21 mouse cellular contexts compared by ENCODE assay signal in genomic region chr10:22299324-22299723, GRCm38 (mm10).
DNase-seq lines count a peak whose midpoint lies in the region; ATAC-seq lines count a peak whose summit lies in the region.
"Had no signal": no experiment of that assay in that cellular context is flagged by ENCODE, and none has a peak within 500 bp of the region (broad histone marks: within the 10 kb centered on the region; RNA-seq: fewer than 3 reads in every experiment).

No protein-coding gene starts in this region.

- peak; percentile 78 for DNase-seq in 416B (ENCODE audit: low read depth)
- DNase-seq in naive thymus-derived CD4-positive, alpha-beta T cell, adult 2 months (ENCODE audit: low read depth), result peak; percentile 81
- DNase-seq in kidney, postnatal 14 days, result no peak
- no peak for DNase-seq in left cerebral cortex, adult 11 months (ENCODE audit: low spot score)
- DNase-seq in embryo, embryonic 9.5 days (ENCODE audit: extremely low spot score), result no peak
- DNase-seq: adrenal gland, adult 8-10 months; B cell, adult 2 months; cerebellum, adult 11-12 months; cerebellum, postnatal 14 days; heart, adult 11 months; kidney, postnatal 4 days; left cerebral cortex, postnatal 4 days; right cerebral cortex, postnatal 14 days; spleen, adult 18-20 months; thymus, adult 2 months had no signal

- peak; percentile 53 for ATAC-seq in CD4-positive, CD25-positive, alpha-beta regulatory T cell, adult 4 months
- peak; percentile 29; the same call in 1 of the 2 replicates for ATAC-seq in common myeloid progenitor, adult 5-6 weeks (replicated peaks; ENCODE audit: low read depth, poor library complexity, severe bottlenecking)
- ATAC-seq: forebrain, embryonic 13.5 days; hindbrain, embryonic 16.5 days; intestine, postnatal 0 days; Patski had no signal

Comparison
In these comparisons a context has a peak if more than half of its experiments do, and no peak if none do; other contexts are left out.
1. DNase-seq: peak in 416B (single experiment) and naive thymus-derived CD4-positive, alpha-beta T cell, adult 2 months (single experiment); none in kidney, postnatal 14 days (single experiment), left cerebral cortex, adult 11 months (single experiment) and embryo, embryonic 9.5 days (single experiment).